Mouse (Mus musculus) heart, adult 9 months (tissue): ENCODE data around the gene Ccdc33.

Source experiments
- DNase-seq, 2 experiments: peaks; one replicate each; pipeline ENCODE4 v3.0.0; 2022; ENCODE audit warnings: low spot score in 2 of 2

The Ccdc33 gene

GRCm38 (mm10) chr9:58048621-58049020, 70.0 kb downstream of the Ccdc33 start:
- DNase-seq: no peak

GRCm38 (mm10) chr9:58047061-58047460, 71.6 kb downstream of the Ccdc33 start:
- DNase-seq: no peak

GRCm38 (mm10) chr9:58045646-58046045, 73.0 kb downstream of the Ccdc33 start:
- DNase-seq: no peak

- no peak for DNase-seq
Observed at GRCm38 (mm10) chr9:58044828-58045227, 73.8 kb downstream of the Ccdc33 start.

- peak; percentile 71 to 77 for DNase-seq
Observed at GRCm38 (mm10) chr9:58043496-58044017, 75.1 kb downstream of the Ccdc33 start.

- peak; percentile 57 to 67 for DNase-seq
Observed at GRCm38 (mm10) chr9:58042391-58042790, 76.2 kb downstream of the Ccdc33 start.

GRCm38 (mm10) chr9:58040977-58041376, 77.6 kb downstream of the Ccdc33 start:
- no peak for DNase-seq

GRCm38 (mm10) chr9:58038500-58039168, 80.0 kb downstream of the Ccdc33 start:
- peak; percentile 63 to 74 for DNase-seq

- no peak for DNase-seq
Observed at GRCm38 (mm10) chr9:58036961-58037360, 81.7 kb downstream of the Ccdc33 start.

GRCm38 (mm10) chr9:58035951-58036698, 82.5 kb downstream of the Ccdc33 start:
- no peak for DNase-seq

- no peak for DNase-seq
Observed at GRCm38 (mm10) chr9:58035519-58035918, 83.1 kb downstream of the Ccdc33 start.

GRCm38 (mm10) chr9:58031895-58032294, 86.7 kb downstream of the Ccdc33 start:
- DNase-seq: no peak

- no peak for DNase-seq
Observed at GRCm38 (mm10) chr9:58029635-58030034, 89.0 kb downstream of the Ccdc33 start.

GRCm38 (mm10) chr9:58028841-58029240, 89.8 kb downstream of the Ccdc33 start:
- no peak for DNase-seq

GRCm38 (mm10) chr9:58027426-58028180, 91.0 kb downstream of the Ccdc33 start:
- DNase-seq: no peak

- DNase-seq: no peak
Observed at GRCm38 (mm10) chr9:58025995-58026394, 92.6 kb downstream of the Ccdc33 start.

GRCm38 (mm10) chr9:58018385-58018784, 100.2 kb downstream of the Ccdc33 start:
- no peak for DNase-seq

GRCm38 (mm10) chr9:58016962-58017361, 101.7 kb downstream of the Ccdc33 start:
- DNase-seq: no peak

- no peak for DNase-seq
Observed at GRCm38 (mm10) chr9:58015856-58016255, 102.8 kb downstream of the Ccdc33 start.

- DNase-seq: no peak
Observed at GRCm38 (mm10) chr9:58014393-58015160, 104.0 kb downstream of the Ccdc33 start.

GRCm38 (mm10) chr9:58012935-58013334, 105.7 kb downstream of the Ccdc33 start:
- DNase-seq: no peak
